Mouse (Mus musculus) neural tube, embryonic 11.5 days (tissue): Measurements from ENCODE around the gene Sprr2a1. TPM values are rescaled to one million over a fixed set of nuclear protein-coding genes. Genes with fewer than 3 reads are reported as not detected.
"Not testable (repeated sequence)": the region's sequence is repeated elsewhere in the genome, so short reads cannot be mapped to it uniquely, and the experiment has no call there.

ENCODE experiments used
- ATAC-seq: fragments of 200-750 bp; cut with Nextera tagmentation; 2 replicates; pipeline ENCODE4 v1.8.0; 2017; ENCODE audit warnings: moderate number of reproducible peaks, mild to moderate bottlenecking, moderate TSS enrichment, moderate library complexity; ENCODE audit not compliant: insufficient read depth, low FRiP score, low TSS enrichment
- DNase-seq: peaks from one replicate; pipeline ENCODE4 v3.0.0-alpha.2; 2015; ENCODE audit warnings: low spot score
- H3K27ac ChIP-seq: fragments of 300-500 bp; sonication (generic); 2 replicates; pipeline ENCODE4 v1.5.1; 2014; ENCODE audit warnings: low read depth, mild to moderate bottlenecking, low read length
- H3K27me3 ChIP-seq: fragments of 300-500 bp; sonication (generic); 2 replicates; pipeline ENCODE4 v1.6.1; 2014; ENCODE audit warnings: mild to moderate bottlenecking, low read length, mixed read lengths; ENCODE audit not compliant: control insufficient read depth, insufficient read depth
- H3K36me3 ChIP-seq: fragments of 300-500 bp; sonication (generic); 2 replicates; pipeline ENCODE4 v1.6.1; 2014; ENCODE audit warnings: mild to moderate bottlenecking, low read length, moderate library complexity, mixed read lengths; ENCODE audit not compliant: control insufficient read depth, insufficient read depth
- H3K4me1 ChIP-seq: fragments of 300-500 bp; sonication (generic); 2 replicates; pipeline ENCODE4 v1.6.1; 2014; ENCODE audit warnings: low read length, mixed read lengths; ENCODE audit not compliant: control insufficient read depth, insufficient read depth
- H3K4me2 ChIP-seq: fragments of 300-500 bp; sonication (generic); 2 replicates; pipeline ENCODE4 v1.6.1; 2014; ENCODE audit warnings: low read depth, mild to moderate bottlenecking, moderate library complexity
- H3K4me3 ChIP-seq: fragments of 300-500 bp; sonication (generic); 2 replicates; pipeline ENCODE4 v1.5.1; 2014; ENCODE audit warnings: low read depth, low read length
- H3K9ac ChIP-seq: fragments of 300-500 bp; sonication (generic); 2 replicates; pipeline ENCODE4 v1.6.1; 2014; ENCODE audit warnings: mild to moderate bottlenecking, low read length
- H3K9me3 ChIP-seq: fragments of 300-500 bp; sonication (generic); 2 replicates; pipeline ENCODE4 v1.6.1; 2016; ENCODE audit warnings: low read length; ENCODE audit not compliant: control insufficient read depth
- WGBS: fragments of 180-500 bp; shearing (Covaris S2); extraction: QIAGEN DNeasy Blood & Tissue Kit; methylation state at CpG from one replicate; pipeline ENCODE4 v1.1.7; 2014; 5-methylcytosine and 5-hydroxymethylcytosine counted together
- polyA plus RNA-seq: library from polyadenylated mRNA; unstranded; fragments of >200 nt; fragmentation: Nextera tagmentation; extraction: Ambion mirVana; gene quantifications from 2 replicates; pipeline ENCODE4 v1.2.1, GENCODE M21; 2014

The Sprr2a1 gene
- not detected in 2 replicates for polyA plus RNA-seq

GRCm38 (mm10) chr3:92215569-92215968, at the start of gene Sprr2a1, which contains the start of gene Sprr2a2:
Gene Sprr2a1, plus strand, starts transcription at chr3:92215799.
Gene Sprr2a2, plus strand, starts transcription at chr3:92215920.
- H3K9me3 ChIP-seq, H3K36me3 ChIP-seq, DNase-seq, H3K4me1 ChIP-seq, H3K4me3 ChIP-seq, ATAC-seq, H3K27ac ChIP-seq, H3K4me2 ChIP-seq, H3K9ac ChIP-seq, H3K27me3 ChIP-seq: not testable (repeated sequence)
- no CpG with 5 or more reads among the region's 2 CpGs for WGBS

- 81% methylated on average over 3 of the region's 3 CpGs for WGBS
- no peak overlapping the region for H3K27ac ChIP-seq
- no peak for ATAC-seq
- no peak overlapping the region for H3K4me3 ChIP-seq
- no peaks in the 10 kb centered on the region for H3K4me1 ChIP-seq
- no peak overlapping the region for H3K9ac ChIP-seq
- no peaks in the 10 kb centered on the region for H3K36me3 ChIP-seq
- no peak overlapping the region for H3K4me2 ChIP-seq
- no peaks in the 10 kb centered on the region for H3K27me3 ChIP-seq
- H3K9me3 ChIP-seq: no peaks in the 10 kb centered on the region
- no peak for DNase-seq
Observed at GRCm38 (mm10) chr3:92169847-92170246, 45.8 kb upstream of the Sprr2a1 start.

- no peak overlapping the region for H3K9ac ChIP-seq
- ATAC-seq: no peak
- H3K4me1 ChIP-seq: no peaks in the 10 kb centered on the region
- 81% methylated on average over 1 of the region's 1 CpGs for WGBS
- H3K27me3 ChIP-seq: no peaks in the 10 kb centered on the region
- no peak overlapping the region for H3K27ac ChIP-seq
- no peaks in the 10 kb centered on the region for H3K36me3 ChIP-seq
- H3K4me3 ChIP-seq: no peak overlapping the region
- H3K4me2 ChIP-seq: no peak overlapping the region
- no peak for DNase-seq
- H3K9me3 ChIP-seq: no peaks in the 10 kb centered on the region
Observed at GRCm38 (mm10) chr3:92176880-92177279, 38.7 kb upstream of the Sprr2a1 start.

- Histone ChIP-seq H3K9me3 (no peaks in the 10 kb centered on the region), H3K4me2 (no peak overlapping the region), H3K27me3 (no peaks in the 10 kb centered on the region), H3K4me1 (no peaks in the 10 kb centered on the region), H3K9ac (no peak overlapping the region), H3K4me3 (no peak overlapping the region), H3K27ac (no peak overlapping the region), H3K36me3 (no peaks in the 10 kb centered on the region)
- ATAC-seq: no peak
- DNase-seq: no peak
- WGBS: 88% methylated on average over 6 of the region's 6 CpGs
Observed at GRCm38 (mm10) chr3:92195512-92196200, 19.9 kb upstream of the Sprr2a1 start.

GRCm38 (mm10) chr3:92211133-92211925, 4.3 kb upstream of the Sprr2a1 start:
- not testable (repeated sequence) for H3K9me3 ChIP-seq, H3K4me3 ChIP-seq, DNase-seq, ATAC-seq, H3K4me2 ChIP-seq, H3K27me3 ChIP-seq, H3K9ac ChIP-seq, H3K27ac ChIP-seq, H3K36me3 ChIP-seq, H3K4me1 ChIP-seq
- no CpG with 5 or more reads among the region's 16 CpGs for whole genome bisulfite sequencing

GRCm38 (mm10) chr3:92212059-92212458, 3.5 kb upstream of the Sprr2a1 start:
- not testable (repeated sequence) for H3K9me3 ChIP-seq, H3K36me3 ChIP-seq, H3K4me1 ChIP-seq, H3K9ac ChIP-seq, H3K4me2 ChIP-seq, ATAC-seq, H3K27ac ChIP-seq, H3K4me3 ChIP-seq, H3K27me3 ChIP-seq, DNase-seq
- WGBS: no CpG with 5 or more reads among the region's 1 CpGs

- not testable (repeated sequence) for H3K4me2 ChIP-seq, H3K36me3 ChIP-seq, DNase-seq, H3K27ac ChIP-seq, H3K9me3 ChIP-seq, H3K4me3 ChIP-seq, H3K4me1 ChIP-seq, H3K27me3 ChIP-seq, H3K9ac ChIP-seq
- peak; percentile 24; the same call in 1 of the 2 replicates for ATAC-seq
Observed at GRCm38 (mm10) chr3:92213651-92214050, 1.9 kb upstream of the Sprr2a1 start.

- WGBS: no CpG with 5 or more reads among the region's 8 CpGs
- H3K9ac ChIP-seq, H3K36me3 ChIP-seq, DNase-seq, H3K9me3 ChIP-seq, H3K4me2 ChIP-seq, H3K27ac ChIP-seq, H3K4me1 ChIP-seq, H3K4me3 ChIP-seq, H3K27me3 ChIP-seq: not testable (repeated sequence)
- 0 out of 2 replicates have a peak, but pooled peaks have one; percentile 20 for ATAC-seq
Observed at GRCm38 (mm10) chr3:92219031-92219430, 3.4 kb downstream of the Sprr2a1 start.

- peak; percentile 60 for ATAC-seq
- not testable (repeated sequence) for H3K27me3 ChIP-seq, DNase-seq
Observed at GRCm38 (mm10) chr3:92223708-92224107, 8.1 kb downstream of the Sprr2a1 start.

More at GRCm38 (mm10) chr3:92223708-92224107, 8.1 kb downstream of the Sprr2a1 start:
- H3K36me3 ChIP-seq, H3K27ac ChIP-seq, H3K9me3 ChIP-seq, H3K4me3 ChIP-seq, H3K9ac ChIP-seq, H3K4me2 ChIP-seq, H3K4me1 ChIP-seq: not testable (repeated sequence)
